Mouse (Mus musculus): ENCODE data around the gene Smyd5. TPM values are rescaled to one million over a fixed set of nuclear protein-coding genes. Genes with fewer than 3 reads are reported as not detected.

The Smyd5 gene
- polyA plus RNA-seq (2014; fragmentation: Illumina TruSeq; extraction: RNeasy Lipid Tissue Mini Kit (QIAGEN cat#74804); ENCODE audit: low read depth, low replicate concordance): 16.5 TPM

DNA sequence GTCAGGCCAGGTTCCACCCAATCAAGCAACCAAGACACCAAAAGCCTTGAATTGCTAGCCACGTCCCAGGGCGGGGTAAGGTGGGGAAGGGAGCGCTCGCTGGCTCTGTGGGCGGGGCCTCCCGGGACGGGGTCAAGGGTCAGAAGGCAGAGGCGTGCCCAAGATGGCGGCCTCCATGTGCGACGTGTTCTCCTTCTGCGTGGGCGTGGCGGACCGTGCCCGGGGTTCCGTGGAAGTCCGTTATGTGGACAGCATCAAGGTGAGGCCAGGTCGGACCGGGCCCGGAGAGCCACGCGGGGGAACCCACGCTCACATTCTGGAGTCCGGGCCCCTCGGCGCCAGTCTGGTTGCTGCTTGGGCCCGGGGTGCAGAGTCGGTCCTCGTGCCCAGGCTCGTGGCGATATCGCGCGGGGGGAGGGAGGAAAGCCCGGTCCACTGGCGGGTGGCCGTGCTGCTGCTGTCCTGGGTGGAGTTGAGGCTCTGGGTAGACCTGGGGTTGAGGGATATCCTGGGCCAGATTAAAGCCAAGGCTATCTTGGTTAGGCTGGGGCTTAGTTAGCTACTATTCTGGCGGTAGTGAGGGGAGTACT lies at the start of gene Smyd5:
Gene Smyd5, plus strand, starts transcription at position 148 of the 590 bp plus-strand sequence.

DNA sequence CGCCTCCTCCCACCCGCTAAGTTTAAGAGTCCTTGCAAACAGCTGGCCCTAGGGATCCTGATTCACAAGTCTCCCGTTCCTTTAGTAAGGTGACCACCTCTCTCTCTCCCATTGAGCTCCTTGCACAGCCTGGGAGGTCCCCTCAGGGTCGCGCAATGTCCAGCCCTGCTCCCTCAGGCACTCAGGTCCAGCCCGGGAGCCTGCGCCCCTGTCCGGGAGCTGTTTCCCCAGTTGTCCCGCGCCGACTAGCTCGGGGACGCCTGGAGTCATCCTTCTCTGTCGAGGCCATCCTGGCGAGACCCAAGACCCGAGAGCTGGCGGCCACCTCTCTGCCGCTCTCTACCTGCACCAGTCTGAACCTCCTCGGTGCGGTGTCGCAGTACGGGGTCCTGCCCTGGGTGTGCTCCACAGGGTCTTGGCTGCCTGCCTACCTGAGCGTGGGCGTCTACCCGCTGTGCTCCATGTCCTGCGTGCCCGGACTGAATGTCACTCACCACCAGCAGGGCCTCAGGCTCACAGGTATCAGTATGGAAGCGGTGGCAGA lies 7.9 kb upstream of the Smyd5 start, which contains the start of gene Noto:
Gene Noto, plus strand, starts transcription at position 51 of the 544 bp plus-strand sequence.

DNA sequence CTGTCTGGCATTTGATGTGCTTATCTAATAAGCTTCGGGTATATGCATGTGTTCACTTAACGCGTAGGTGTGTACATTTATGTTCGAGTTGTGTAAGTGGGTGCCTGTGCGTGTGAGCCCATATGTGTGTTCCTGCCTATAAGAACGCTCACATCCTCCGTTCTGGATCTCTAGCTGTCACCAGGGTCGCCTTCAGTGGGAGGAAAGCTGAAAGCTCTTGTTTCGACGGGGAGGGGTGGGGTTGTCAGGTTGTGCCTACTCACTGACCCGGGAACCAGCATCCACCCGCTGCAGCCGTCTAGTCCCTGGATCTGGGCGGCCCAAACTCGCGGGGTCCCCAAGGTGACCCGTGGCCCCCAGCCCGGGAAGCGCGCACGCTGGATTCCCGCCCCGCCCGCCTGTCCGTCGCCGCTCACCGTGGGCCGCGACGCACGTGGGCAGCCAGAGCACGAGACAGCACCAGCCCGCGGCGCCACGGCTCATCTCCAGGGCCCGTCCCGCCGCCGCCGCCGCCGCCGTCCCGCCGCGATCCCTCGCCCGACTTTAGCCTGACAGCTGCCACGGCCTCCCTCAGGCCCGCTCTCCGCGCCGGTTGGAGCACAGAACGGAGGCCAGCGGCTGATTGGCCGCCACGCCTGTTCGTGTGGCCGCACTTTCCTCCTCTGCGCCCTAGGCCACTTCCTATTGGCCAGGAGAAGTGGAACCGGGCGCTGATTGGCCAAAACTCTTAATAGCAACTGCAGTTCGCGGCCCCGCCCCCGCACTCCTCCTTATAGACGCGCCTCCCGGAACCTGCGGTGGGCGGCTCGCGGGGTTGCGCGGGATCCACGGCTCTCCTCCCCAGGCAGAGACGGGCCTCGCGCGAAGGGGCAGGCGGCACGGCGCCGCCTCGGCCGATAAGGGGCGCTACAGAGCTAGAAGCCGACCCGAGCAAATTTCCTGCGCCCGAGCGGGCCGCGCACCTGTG lies 19.2 kb downstream of the Smyd5 start, which contains the start of gene Cct7:
Gene Cct7, plus strand, starts transcription at position 818 of the 967 bp plus-strand sequence.

DNA sequence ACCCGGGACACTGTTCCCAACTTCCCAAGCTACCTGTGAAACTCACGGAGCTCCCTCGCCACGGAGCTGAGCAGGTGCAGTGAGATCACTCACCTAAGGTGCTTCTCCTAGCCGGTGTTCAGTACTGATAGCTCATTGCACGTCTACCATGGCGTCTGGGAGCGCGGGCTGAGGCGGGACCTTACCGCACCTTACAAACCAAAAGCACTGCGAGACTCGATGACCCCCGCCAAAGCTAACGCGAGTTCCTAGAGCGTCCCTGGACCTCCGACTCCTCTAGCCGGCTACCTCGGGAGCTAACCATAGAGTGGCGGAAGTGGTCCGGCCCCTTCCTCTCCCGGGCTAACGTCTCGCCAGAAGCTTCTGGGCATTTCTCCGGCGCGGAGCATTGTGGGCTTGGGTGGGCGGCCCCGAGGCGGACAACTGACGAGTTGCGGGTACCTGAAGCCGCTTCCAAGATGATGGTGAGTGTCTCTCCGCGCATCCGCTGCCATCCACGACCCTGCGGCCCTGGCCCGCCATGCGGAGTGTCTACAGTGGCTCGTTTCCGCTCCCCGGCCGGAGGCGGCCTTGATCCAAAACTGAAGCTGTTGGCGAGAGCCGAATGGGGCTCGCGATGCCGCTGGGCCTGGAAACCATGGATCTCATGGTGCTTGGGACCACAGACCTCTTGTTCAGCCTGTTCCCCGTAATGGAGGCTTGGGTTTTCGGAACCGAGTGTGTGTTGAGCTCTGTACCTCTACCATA lies 20.0 kb downstream of the Smyd5 start, which contains the start of gene Pradc1:
Gene Pradc1, minus strand, starts transcription at position 307 of the 747 bp plus-strand sequence.

Other genes starting within 250 kb of the Smyd5 start
- not detected for gene Emx1, start 244.6 kb upstream of the Smyd5 start, polyA plus RNA-seq (2014; fragmentation: Illumina TruSeq; extraction: RNeasy Lipid Tissue Mini Kit (QIAGEN cat#74804); ENCODE audit: low read depth, low replicate concordance)
- gene Sfxn5, start 98.6 kb upstream of the Smyd5 start, polyA plus RNA-seq (2014; fragmentation: Illumina TruSeq; extraction: RNeasy Lipid Tissue Mini Kit (QIAGEN cat#74804); ENCODE audit: low read depth, low replicate concordance): 4.1 TPM
- gene Rab11fip5, start 57.4 kb upstream of the Smyd5 start, polyA plus RNA-seq (2014; fragmentation: Illumina TruSeq; extraction: RNeasy Lipid Tissue Mini Kit (QIAGEN cat#74804); ENCODE audit: low read depth, low replicate concordance): 52.2 TPM
- not detected for gene Noto, start 8.1 kb upstream of the Smyd5 start, polyA plus RNA-seq (2014; fragmentation: Illumina TruSeq; extraction: RNeasy Lipid Tissue Mini Kit (QIAGEN cat#74804); ENCODE audit: low read depth, low replicate concordance)
- gene Cct7, start 19.5 kb downstream of the Smyd5 start, polyA plus RNA-seq (2014; fragmentation: Illumina TruSeq; extraction: RNeasy Lipid Tissue Mini Kit (QIAGEN cat#74804); ENCODE audit: low read depth, low replicate concordance): 156 TPM
- 20.1 TPM for gene Pradc1, start 20.0 kb downstream of the Smyd5 start, polyA plus RNA-seq (2014; fragmentation: Illumina TruSeq; extraction: RNeasy Lipid Tissue Mini Kit (QIAGEN cat#74804); ENCODE audit: low read depth, low replicate concordance)
- not detected for gene Fbxo41, start 71.0 kb downstream of the Smyd5 start, polyA plus RNA-seq (2014; fragmentation: Illumina TruSeq; extraction: RNeasy Lipid Tissue Mini Kit (QIAGEN cat#74804); ENCODE audit: low read depth, low replicate concordance)
- gene Egr4, start 81.6 kb downstream of the Smyd5 start, polyA plus RNA-seq (2014; fragmentation: Illumina TruSeq; extraction: RNeasy Lipid Tissue Mini Kit (QIAGEN cat#74804); ENCODE audit: low read depth, low replicate concordance): not detected
- 1.2 TPM for gene Alms1, start 155.5 kb downstream of the Smyd5 start, polyA plus RNA-seq (2014; fragmentation: Illumina TruSeq; extraction: RNeasy Lipid Tissue Mini Kit (QIAGEN cat#74804); ENCODE audit: low read depth, low replicate concordance)